Mouse (Mus musculus): ENCODE data around the gene Cnot3.
"Not testable (repeated sequence)": the region's sequence is repeated elsewhere in the genome, so short reads cannot be mapped to it uniquely, and the experiment has no call there.

Cnot3 gene

DNA sequence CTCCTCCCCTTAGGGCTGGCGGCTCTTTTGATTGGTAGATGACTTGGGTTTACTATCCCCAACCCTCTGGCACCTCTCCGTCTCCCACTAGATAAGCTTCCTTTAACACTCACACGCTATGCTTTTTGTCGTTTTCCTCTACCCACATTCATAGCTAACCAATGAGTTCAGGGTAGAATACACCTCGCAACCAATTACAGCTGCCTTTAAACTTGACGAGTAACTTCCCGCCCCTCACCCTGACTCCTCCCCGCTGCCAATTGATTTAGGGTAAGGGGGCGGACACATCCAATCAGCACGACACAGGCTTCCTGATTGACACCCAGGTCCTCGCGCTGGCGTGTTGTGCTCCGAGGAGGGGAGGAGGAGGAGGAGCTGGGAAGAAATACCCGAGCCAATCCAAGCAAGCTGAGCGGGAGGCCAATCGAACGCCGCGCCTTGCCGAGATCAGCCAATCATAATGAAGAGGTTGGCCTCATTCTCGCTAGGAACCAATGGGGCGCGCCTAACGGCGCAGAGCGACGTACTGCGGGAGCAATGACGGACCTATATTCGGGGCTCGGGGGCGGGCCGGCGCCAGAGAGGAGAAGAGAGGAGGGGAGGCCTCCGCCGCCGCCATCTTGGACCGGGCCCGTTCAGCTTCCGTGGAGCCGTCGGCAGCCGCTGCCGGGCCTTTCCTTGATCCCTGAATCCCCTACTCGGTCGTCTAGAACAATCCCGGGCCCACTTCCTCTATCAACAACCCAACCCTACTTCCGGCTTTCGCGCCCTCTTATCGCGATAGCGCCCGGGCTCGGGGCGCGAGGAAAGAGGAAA, at the start of gene Cnot3:
Cnot3 (plus strand) TSS at position 597 of the 816 bp plus-strand sequence.
- peak; percentile 99 to 100 for DNase-seq

- not testable (repeated sequence) for DNase-seq
Observed at GRCm38 (mm10) chr7:3597755-3598154, 47.3 kb upstream of the Cnot3 start.

- peak; percentile 57 to 72 for DNase-seq
Observed at GRCm38 (mm10) chr7:3601119-3601518, 43.9 kb upstream of the Cnot3 start.

GRCm38 (mm10) chr7:3606798-3607197, 38.3 kb upstream of the Cnot3 start:
- peak; percentile 42 to 43 for DNase-seq

DNA sequence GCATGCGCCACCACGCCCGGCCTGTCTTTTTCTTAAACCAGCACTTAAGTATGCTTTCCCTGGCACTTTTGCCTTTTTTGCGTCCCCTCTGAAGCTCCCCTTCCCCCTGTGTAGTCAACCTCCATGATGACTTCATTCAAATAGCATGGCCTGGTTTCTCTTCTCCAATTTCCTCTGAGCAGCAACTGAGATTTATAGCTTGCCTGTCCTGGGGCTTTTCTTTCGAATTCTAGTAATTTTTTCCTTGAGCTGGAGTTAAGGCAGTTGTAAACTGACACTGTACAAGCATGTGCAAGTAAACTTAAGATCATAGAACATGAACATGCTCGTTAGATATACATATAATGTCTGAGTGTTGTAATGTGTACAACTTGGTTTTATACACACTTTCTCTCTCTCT, 37.7 kb upstream of the Cnot3 start:
- no peak for DNase-seq

GRCm38 (mm10) chr7:3608668-3609067, 36.4 kb upstream of the Cnot3 start:
- no peak for DNase-seq

GRCm38 (mm10) chr7:3609082-3609481, 36.0 kb upstream of the Cnot3 start:
- DNase-seq: peak; percentile 80 to 85

GRCm38 (mm10) chr7:3610437-3610836, 34.6 kb upstream of the Cnot3 start:
- DNase-seq: no peak

GRCm38 (mm10) chr7:3611006-3611405, 34.1 kb upstream of the Cnot3 start:
- DNase-seq: no peak

GRCm38 (mm10) chr7:3614021-3614420, 31.0 kb upstream of the Cnot3 start:
- no peak for DNase-seq

DNA sequence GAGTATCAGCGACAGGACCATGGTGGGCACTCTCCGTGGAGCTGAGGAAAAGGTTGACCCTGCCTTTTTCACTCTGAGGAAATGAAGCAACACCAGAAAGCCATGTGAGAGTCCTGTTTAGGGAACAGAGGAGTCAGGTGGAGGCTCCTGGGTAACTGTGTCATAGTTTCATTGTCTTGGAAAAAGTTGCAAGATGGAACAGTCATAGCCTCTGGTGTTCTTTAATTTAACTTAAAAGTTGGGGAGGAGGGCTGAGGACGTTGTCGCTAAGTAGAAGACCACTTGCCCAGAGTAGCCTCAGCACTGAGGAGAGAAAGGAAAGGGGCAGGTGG, 29.0 kb upstream of the Cnot3 start, which contains the start of gene Oscar:
Oscar (minus strand) TSS at position 101 of the 332 bp plus-strand sequence.
- DNase-seq: no peak

DNA sequence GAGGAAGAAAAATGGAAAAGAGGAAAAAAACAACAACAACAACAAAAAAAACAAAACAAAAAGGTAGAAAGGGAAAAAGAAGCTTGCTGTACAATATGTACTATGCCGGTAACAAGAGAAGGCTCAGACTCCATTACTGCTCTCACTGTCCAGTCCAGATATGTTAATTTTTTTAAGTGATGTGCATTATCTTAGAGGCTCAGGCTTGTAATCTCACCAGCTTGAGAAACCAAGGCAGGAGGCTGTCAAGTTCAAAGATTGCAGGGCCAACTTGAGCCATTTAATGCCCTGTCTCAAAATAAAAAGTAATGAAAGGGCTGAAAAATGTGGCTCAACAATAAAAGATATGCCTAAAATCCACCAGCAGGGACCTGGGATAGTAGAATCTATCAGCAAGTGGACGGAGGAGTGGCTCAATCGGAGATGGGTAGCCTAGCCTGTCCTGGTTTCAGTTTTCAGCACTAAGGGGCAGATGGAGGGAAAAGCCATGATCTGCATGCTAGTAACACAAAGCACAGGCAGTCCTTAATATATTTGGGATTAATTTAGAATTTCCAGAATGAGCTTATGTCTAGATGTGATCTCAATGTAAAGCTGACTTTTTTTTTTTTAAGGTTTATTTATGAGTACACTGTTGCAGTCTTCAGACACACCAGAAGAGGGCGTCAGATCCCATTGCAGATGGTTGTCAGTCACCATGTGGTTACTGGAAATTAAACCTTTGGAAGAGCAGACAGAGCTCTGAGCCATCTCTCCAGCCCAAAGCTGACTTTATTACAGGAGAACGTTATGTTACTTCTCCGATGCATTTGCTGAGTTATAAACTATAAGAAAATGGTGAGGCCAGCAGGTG, 28.5 kb upstream of the Cnot3 start:
- DNase-seq: no peak

DNA sequence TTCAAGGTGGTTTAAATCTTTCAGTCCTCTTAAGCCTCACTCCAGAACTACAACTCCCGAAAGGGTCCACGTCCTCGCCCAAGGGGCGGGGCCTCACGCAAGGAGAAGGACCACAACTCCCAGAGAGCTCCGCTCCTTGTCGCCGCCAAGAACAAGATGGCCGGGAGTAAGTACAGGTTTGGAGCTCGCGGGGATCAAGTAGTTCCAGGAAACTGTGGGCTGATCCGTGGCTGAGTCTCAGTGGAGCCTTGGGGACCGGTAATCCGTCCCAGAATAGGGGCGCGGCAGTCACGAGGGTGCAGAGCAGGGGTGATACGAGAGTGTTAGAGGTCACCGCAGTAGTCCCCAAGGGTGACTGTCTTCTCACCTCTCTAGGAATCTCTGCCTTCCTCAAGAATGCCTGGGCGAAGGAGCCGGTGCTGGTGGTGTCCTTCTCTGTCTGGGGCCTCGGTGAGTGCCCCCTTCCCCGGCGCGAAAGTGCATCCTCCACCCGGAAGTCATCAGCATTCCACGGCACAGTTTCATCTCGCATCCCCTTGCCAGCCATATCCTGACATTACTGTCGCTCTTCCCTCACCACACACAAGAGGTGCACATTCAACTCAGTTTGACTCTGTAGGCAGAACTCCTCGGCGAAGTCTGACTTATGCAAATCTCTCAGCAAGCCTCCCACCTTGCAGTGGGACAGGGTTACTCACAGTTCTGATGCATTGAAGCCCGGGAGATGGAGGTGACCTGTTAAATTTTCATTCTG, 27.6 kb upstream of the Cnot3 start, which contains the start of gene Ndufa3:
Ndufa3 (plus strand) TSS at position 132 of the 754 bp plus-strand sequence.
- peak; percentile 90 to 92 for DNase-seq

DNA sequence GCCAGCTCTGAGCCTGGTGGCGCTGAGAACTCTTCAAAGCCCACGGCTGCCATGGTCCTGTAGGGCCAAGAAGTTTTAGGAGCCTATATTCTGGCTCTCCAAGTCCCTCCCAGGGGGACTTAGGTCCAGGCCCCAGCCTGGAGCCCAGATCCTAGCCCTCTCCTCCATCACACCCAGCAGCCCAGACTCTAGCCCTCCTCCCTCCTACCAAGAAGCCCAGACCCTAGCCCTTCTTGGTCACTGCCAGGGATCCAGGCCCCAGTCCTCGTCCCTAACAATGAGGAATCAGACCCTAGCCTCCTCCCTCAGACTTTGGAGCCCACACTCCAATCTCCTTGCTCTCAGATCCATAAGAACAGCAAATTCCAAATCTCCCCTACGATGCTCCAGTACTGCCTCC, 16.0 kb upstream of the Cnot3 start:
- no peak for DNase-seq

- DNase-seq: peak; percentile 93 to 94
Observed at GRCm38 (mm10) chr7:3629543-3630477, 15.3 kb upstream of the Cnot3 start, which contains the start of the genes Tfpt and Prpf31. Gene Tfpt, minus strand, starts transcription at chr7:3629929. Gene Prpf31, plus strand, starts transcription at chr7:3629985.

DNA sequence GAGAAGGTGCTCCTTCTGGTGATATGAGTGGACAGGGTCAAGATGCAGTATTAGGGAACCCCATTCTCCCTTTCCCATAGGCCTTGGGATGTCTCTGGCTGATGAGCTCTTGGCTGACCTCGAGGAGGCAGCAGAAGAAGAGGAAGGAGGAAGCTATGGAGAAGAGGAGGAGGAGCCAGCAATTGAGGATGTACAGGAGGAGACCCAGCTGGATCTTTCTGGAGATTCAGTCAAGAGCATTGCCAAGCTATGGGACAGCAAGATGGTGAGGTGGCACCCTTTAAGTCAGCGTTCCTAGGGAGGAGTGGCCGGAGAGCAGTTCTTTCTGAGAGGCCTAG, 14.6 kb upstream of the Cnot3 start:
- DNase-seq: no peak

DNA sequence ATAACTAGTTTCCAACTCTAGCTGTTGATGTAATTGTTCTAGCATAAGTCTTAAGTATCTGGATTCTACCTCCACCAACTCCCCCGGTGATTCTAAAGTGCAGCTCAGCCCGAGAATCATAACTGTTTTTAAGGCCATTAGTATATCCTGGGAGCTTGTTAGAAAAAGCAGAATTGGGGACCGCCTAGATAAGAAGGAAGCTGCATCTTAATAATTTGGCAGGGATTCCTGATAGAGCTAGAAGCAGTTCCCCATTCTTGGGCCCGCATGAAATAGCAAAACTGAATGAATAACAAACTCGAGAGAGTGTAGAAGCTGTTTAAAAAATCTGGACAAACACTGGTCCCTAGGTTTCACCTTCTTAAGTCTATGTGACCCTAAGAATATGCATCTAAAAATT, 1.7 kb upstream of the Cnot3 start:
- DNase-seq: no peak

DNA sequence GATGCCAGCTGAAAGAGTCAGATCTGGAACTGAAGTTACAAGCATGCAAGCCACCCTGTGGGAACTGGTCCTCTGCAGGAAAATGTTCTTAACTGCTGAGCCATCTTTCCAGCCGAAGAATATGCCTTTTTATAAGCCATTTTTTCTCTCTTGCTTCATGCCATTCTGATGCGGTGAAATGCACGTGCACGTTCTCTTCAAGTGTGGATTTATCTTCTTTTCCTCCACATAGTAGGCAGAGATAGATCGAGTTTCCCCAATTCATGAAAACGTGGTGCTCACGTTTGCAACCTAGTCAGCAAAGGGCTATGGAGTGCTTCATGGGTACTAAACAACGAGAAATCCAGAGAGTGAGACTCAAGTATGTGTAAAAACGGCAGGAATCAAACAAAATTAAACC, 1.2 kb upstream of the Cnot3 start:
- DNase-seq: no peak

GRCm38 (mm10) chr7:3644348-3644671, 758 bp upstream of the Cnot3 start:
- no peak for DNase-seq

DNA sequence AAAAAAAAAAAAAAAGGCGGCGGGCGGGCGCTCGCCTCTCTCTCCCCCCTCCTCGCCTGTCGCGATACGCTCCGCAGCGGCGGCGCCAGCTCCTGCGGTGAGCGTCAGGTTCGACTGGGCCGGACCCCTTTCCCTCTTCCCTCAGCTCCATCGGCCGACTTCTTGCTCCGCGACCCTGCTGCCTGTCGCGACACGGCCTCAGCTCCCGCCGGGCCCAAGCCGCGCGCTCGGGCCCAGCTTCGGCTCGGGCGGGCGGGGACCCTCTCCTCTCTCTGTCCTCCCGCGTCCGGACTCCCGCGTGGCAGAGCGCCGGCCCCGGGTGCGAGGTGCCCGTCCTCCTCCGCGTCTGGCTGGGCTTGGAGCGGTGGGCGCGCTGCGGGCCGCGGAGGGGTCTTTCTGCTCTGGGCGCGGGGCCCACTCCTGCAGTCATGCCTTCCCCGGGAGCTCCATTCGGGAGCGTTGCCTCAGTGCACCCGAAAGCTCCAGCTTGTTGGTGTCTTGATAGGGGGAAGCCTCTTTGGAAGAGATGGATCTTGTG, 489 bp downstream of the Cnot3 start:
- DNase-seq: no peak

DNA sequence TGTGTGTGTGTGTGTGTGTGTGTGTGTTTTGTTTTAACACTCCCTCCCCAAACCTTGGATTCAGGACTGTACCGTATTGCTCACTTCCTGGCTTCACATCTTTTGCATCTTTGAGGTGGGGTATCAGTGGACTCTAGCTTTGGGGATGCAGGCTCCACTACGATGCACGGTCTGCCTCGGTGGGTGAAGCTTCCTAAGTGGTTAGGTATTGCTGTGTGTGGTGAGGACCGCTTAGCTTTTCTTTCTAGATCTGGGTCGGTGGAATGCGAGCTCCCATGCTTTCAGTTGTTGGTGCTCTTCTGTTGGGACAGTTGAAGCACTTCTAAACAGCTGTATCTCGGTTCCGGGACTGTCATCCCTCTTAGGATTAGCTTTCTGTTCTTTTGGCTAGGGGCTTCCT, 1.1 kb downstream of the Cnot3 start:
- DNase-seq: no peak

DNA sequence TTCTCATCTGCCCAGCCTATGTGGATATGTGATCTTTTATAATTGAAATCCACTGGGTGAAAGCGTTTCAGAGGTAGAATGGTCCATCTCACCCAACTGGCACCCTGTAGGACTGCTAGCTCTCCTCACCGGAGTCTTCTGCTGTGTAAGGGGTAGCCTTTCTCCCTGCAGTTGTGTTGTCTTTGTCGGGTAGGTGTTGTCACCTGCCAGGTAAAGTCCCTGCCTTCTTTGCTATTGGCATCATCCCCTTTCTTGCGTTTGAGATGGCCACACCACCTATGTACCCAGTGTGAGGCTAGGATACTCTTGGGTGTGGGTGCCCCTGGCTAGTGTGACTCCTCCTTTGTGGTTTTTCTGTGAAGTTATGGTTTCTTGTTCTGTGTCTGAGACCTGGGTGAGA, 1.6 kb downstream of the Cnot3 start:
- DNase-seq: no peak

All from kidney, adult 8-10 months (tissue).